Comparison of ENCODE assay signal across 8 mouse cellular contexts in the genomic region with DNA sequence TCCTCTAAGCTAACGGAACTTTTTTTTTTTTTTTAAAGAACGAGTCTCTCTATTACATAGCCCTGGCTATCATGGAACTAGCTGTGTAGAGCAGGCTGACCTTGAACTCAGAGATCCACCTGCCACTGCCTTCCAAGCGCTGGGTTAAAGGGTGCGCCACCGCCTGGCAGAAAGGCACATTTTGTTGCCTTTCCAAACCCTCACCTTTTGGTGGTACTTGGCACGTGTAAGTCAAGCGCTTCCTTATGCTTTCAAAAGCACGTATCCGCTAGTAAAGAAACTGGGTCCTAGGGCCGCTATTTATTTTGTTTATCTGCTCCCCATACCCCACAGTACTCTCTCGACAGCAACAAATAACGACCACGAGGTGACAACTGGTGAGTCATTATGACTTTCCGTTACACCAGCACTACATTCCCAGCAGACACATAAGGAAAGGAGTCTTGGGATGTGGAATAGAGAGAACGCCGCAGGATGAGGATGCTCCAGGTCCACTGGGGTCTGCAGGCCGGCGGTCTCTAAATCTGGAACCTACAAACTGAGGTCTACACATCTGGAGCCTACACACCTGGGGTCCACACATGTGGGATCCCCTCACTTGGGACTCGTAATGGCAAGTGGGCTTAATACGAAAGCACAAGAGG. TPM values are rescaled to one million over a fixed set of nuclear protein-coding genes. Genes with fewer than 3 reads are reported as not detected.
A peak's percentile ranks its signal among the peaks of the same experiment; 100 is the strongest.
DNase-seq lines count a peak whose midpoint lies in the region; ATAC-seq and TF ChIP-seq lines count a peak whose summit lies in the region.

No protein-coding gene starts in this region.

- peak overlapping the region; percentile 87 for H3K4me2 ChIP-seq in heart, embryonic 14.5 days (ENCODE audit: low read length)
- peak overlapping the region; percentile 84 for H3K4me2 ChIP-seq in stomach, embryonic 15.5 days

- 4% methylated on average over 20 of the region's 20 CpGs for WGBS in heart, embryonic 14.5 days
- 3% methylated on average over 20 of the region's 20 CpGs for WGBS in stomach, embryonic 15.5 days

- no peaks in the 10 kb centered on the region for H3K36me3 ChIP-seq in testis, adult 2 months (ENCODE audit: control insufficient read depth, insufficient read depth, low read length)
- H3K36me3 ChIP-seq in heart, embryonic 14.5 days (ENCODE audit: control insufficient read depth, insufficient read depth, low read length), result no peaks in the 10 kb centered on the region
- H3K36me3 ChIP-seq in stomach, embryonic 15.5 days, result no peaks in the 10 kb centered on the region

- ATAC-seq in heart, embryonic 14.5 days (ENCODE audit: insufficient number of reproducible peaks, insufficient read depth, low FRiP score, low read depth), result peak; percentile 35; the same call in 1 of the 2 replicates
- ATAC-seq in megakaryocyte progenitor cell, adult 5-6 weeks (replicated peaks; ENCODE audit: poor library complexity), result peak; percentile 60
- no peak for ATAC-seq in stomach, embryonic 15.5 days (ENCODE audit: insufficient read depth, low FRiP score, low read depth)

- TF ChIP-seq CTCF in testis, adult 2 months (IDR thresholded peaks at IDR 0.05; ENCODE audit: control insufficient read depth, insufficient read depth, insufficient replicate concordance, low read depth, low read length), result peak; percentile 31; the same call in 1 of the 2 replicates

- H3K4me1 ChIP-seq in testis, adult 2 months (ENCODE audit: control insufficient read depth, insufficient read depth, low read length), result peaks cover 9% of the 10 kb centered on the region
- peaks cover 0 to 8% of the 10 kb centered on the region in 2 experiments; a peak in 2 of 4 replicates for H3K4me1 ChIP-seq in heart, embryonic 14.5 days (ENCODE audit: control insufficient read depth in 2 of 2, insufficient read depth in 2 of 2, low read length in 2 of 2)
- H3K4me1 ChIP-seq in stomach, embryonic 15.5 days, result peaks cover 2% of the 10 kb centered on the region; the same call in 1 of the 2 replicates

- no peaks in the 10 kb centered on the region for H3K9me3 ChIP-seq in heart, embryonic 14.5 days (ENCODE audit: control insufficient read depth, low read length)
- H3K9me3 ChIP-seq in stomach, embryonic 15.5 days, result no peaks in the 10 kb centered on the region

- DNase-seq in testis, postnatal 10 days (ENCODE audit: low spot score), result no peak
- peak; percentile 34 to 59 for DNase-seq in cerebellum, postnatal 25 days
- DNase-seq in kidney, postnatal 14 days, result peak; percentile 39
- no peak for DNase-seq in urinary bladder, adult 2 months (ENCODE audit: low spot score)

- peak overlapping the region; percentile 99 for H3K4me3 ChIP-seq in testis, adult 2 months (ENCODE audit: control insufficient read depth, low read depth, low read length)
- H3K4me3 ChIP-seq in heart, embryonic 14.5 days (ENCODE audit: control insufficient read depth in 1 of 2, insufficient read depth in 1 of 2, low read depth in 1 of 2, low read length in 2 of 2), result peak overlapping the region; percentile 53 to 88
- H3K4me3 ChIP-seq in stomach, embryonic 15.5 days (replicated peaks), result peak overlapping the region; percentile 77

- no peaks in the 10 kb centered on the region for H3K27me3 ChIP-seq in testis, adult 2 months (ENCODE audit: control insufficient read depth, insufficient read depth, low read length)
- H3K27me3 ChIP-seq in heart, embryonic 14.5 days (ENCODE audit: control insufficient read depth, insufficient read depth, low read length), result no peaks in the 10 kb centered on the region; the same call in 1 of the 2 replicates
- no peaks in the 10 kb centered on the region for H3K27me3 ChIP-seq in stomach, embryonic 15.5 days (replicated peaks)

- peak overlapping the region; percentile 90 for H3K27ac ChIP-seq in testis, adult 2 months (ENCODE audit: control insufficient read depth, insufficient read depth, low read depth, low read length)
- peak overlapping the region; percentile 34 to 94 for H3K27ac ChIP-seq in heart, embryonic 14.5 days (replicated peaks in 1 of 2; ENCODE audit: control insufficient read depth in 1 of 2, insufficient read depth in 1 of 2, low read depth in 2 of 2, low read length in 2 of 2)
- H3K27ac ChIP-seq in stomach, embryonic 15.5 days, result peak overlapping the region; percentile 94

- TF ChIP-seq POLR2A in testis, adult 2 months (IDR thresholded peaks at IDR 0.05; ENCODE audit: control insufficient read depth, low read depth, low read length), result no peak

- peak overlapping the region; percentile 92 for H3K9ac ChIP-seq in heart, embryonic 14.5 days (ENCODE audit: low read length)
- peak overlapping the region; percentile 73; the same call in 1 of the 2 replicates for H3K9ac ChIP-seq in stomach, embryonic 15.5 days

RNA-seq across cellular contexts. Expression of gene Chd1l, which starts 0.7 kb away (rescaled TPM):
- polyA plus RNA-seq in testis, adult 2 months (2012; rRNA removed), result 37.9 and 39.1 TPM in 2 replicates
- polyA plus RNA-seq in heart, embryonic 14.5 days (2014; fragmentation: Nextera tagmentation; extraction: Ambion mirVana), result 14.0 and 15.2 TPM in 2 replicates
- total RNA-seq in megakaryocyte progenitor cell, adult 5-6 weeks (2015), result 21.1 and 21.3 TPM in 2 replicates
- 45.9 and 57.4 TPM in 2 replicates for total RNA-seq in megakaryocyte progenitor cell, adult 5-6 weeks (2017)
- 16.5 and 19.2 TPM in 2 replicates for polyA plus RNA-seq in stomach, embryonic 15.5 days (2015; fragmentation: Nextera tagmentation; extraction: Ambion mirVana)
- 27.7 and 33.0 TPM in 2 replicates for polyA plus RNA-seq in urinary bladder, adult 2 months (2012; rRNA removed)

RNA-seq across cellular contexts. Expression of gene Fmo5, which starts 19.3 kb away (rescaled TPM):
- polyA plus RNA-seq in testis, adult 2 months (2012; rRNA removed), result 0.69 and 1.3 TPM in 2 replicates
- 3.6 and 3.7 TPM in 2 replicates for polyA plus RNA-seq in heart, embryonic 14.5 days (2014; fragmentation: Nextera tagmentation; extraction: Ambion mirVana)
- total RNA-seq in megakaryocyte progenitor cell, adult 5-6 weeks (2015), result 5.0 and 7.8 TPM in 2 replicates
- total RNA-seq in megakaryocyte progenitor cell, adult 5-6 weeks (2017), result 3.3 and 4.2 TPM in 2 replicates
- 8.2 and 11.5 TPM in 2 replicates for polyA plus RNA-seq in stomach, embryonic 15.5 days (2015; fragmentation: Nextera tagmentation; extraction: Ambion mirVana)
- 1,034 and 1,245 TPM in 2 replicates for polyA plus RNA-seq in urinary bladder, adult 2 months (2012; rRNA removed)

RNA-seq across cellular contexts. Expression of gene Prkab2, which starts 48.7 kb away (rescaled TPM):
- polyA plus RNA-seq in testis, adult 2 months (2012; rRNA removed), result 10.6 and 11.4 TPM in 2 replicates
- polyA plus RNA-seq in heart, embryonic 14.5 days (2014; fragmentation: Nextera tagmentation; extraction: Ambion mirVana), result 14.1 and 14.4 TPM in 2 replicates
- 3.4 and 4.0 TPM in 2 replicates for total RNA-seq in megakaryocyte progenitor cell, adult 5-6 weeks (2015)
- 2.7 and 4.0 TPM in 2 replicates for total RNA-seq in megakaryocyte progenitor cell, adult 5-6 weeks (2017)
- 7.7 and 8.9 TPM in 2 replicates for polyA plus RNA-seq in stomach, embryonic 15.5 days (2015; fragmentation: Nextera tagmentation; extraction: Ambion mirVana)
- 63.1 and 78.0 TPM in 2 replicates for polyA plus RNA-seq in urinary bladder, adult 2 months (2012; rRNA removed)

Comparison
In these comparisons a context has a peak if more than half of its experiments do, and no peak if none do; other contexts are left out.
1. DNase-seq: peak in cerebellum, postnatal 25 days (2 of 2) and kidney, postnatal 14 days (single experiment); none in testis, postnatal 10 days (single experiment) and urinary bladder, adult 2 months (single experiment).
2. RNA of gene Fmo5, which starts 19.3 kb away (polyA plus RNA-seq): 1,034 to 1,245 TPM in urinary bladder, adult 2 months; 8.2 to 11.5 TPM in stomach, embryonic 15.5 days, 3.6 to 3.7 TPM in heart, embryonic 14.5 days and 0.69 to 1.3 TPM in testis, adult 2 months; every median in the first group is over 10 times any median in the second.
3. Peak in every context shown above with its lines, with median percentiles within 50 percentile points of each other: H3K27ac ChIP-seq and H3K4me3 ChIP-seq.